Mouse (Mus musculus) intestine, postnatal 0 days (tissue): ENCODE measurements around the gene Ikbkg. TPM values are rescaled to one million over a fixed set of nuclear protein-coding genes. Genes with fewer than 3 reads are reported as not detected.
"Not testable (repeated sequence)": the region's sequence is repeated elsewhere in the genome, so short reads cannot be mapped to it uniquely, and the experiment has no call there.

Experiments used
- ATAC-seq: fragments of 200-750 bp; cut with Nextera tagmentation; 2 replicates; pipeline ENCODE4 v1.8.0; 2017; ENCODE audit warnings: mild to moderate bottlenecking, moderate TSS enrichment, moderate library complexity
- H3K27ac ChIP-seq: fragments of 300-500 bp; sonication (generic); 2 replicates; pipeline ENCODE4 v1.5.1; 2014; ENCODE audit warnings: mild to moderate bottlenecking, low read depth, low read length, moderate library complexity
- H3K27me3 ChIP-seq: fragments of 300-500 bp; sonication (generic); replicated peaks from 2 replicates; pipeline ENCODE4 v1.6.1; 2014; ENCODE audit warnings: low read length, mixed read lengths; ENCODE audit not compliant: control insufficient read depth, insufficient read depth
- H3K36me3 ChIP-seq: fragments of 300-500 bp; sonication (generic); 2 replicates; pipeline ENCODE4 v1.6.1; 2014; ENCODE audit warnings: mild to moderate bottlenecking, moderate library complexity; ENCODE audit not compliant: control insufficient read depth, insufficient read depth
- H3K4me1 ChIP-seq: fragments of 300-500 bp; sonication (generic); replicated peaks from 2 replicates; pipeline ENCODE4 v1.6.1; 2014; ENCODE audit warnings: antibody characterized with exemption, low read length, mixed read lengths; ENCODE audit not compliant: control insufficient read depth, insufficient read depth
- H3K4me2 ChIP-seq: fragments of 300-500 bp; sonication (generic); replicated peaks from 2 replicates; pipeline ENCODE4 v1.6.1; 2014; ENCODE audit warnings: low read depth, mild to moderate bottlenecking, moderate library complexity
- H3K4me3 ChIP-seq: fragments of 300-500 bp; sonication (generic); 2 replicates; pipeline ENCODE4 v1.5.1; 2014; ENCODE audit warnings: low read depth, low read length
- H3K9ac ChIP-seq: fragments of 300-500 bp; sonication (generic); 2 replicates; pipeline ENCODE4 v1.6.1; 2014; ENCODE audit warnings: mild to moderate bottlenecking, low read depth, low read length
- H3K9me3 ChIP-seq: fragments of 300-500 bp; sonication (generic); 2 replicates; pipeline ENCODE4 v1.6.1; 2016; ENCODE audit warnings: mixed run types; ENCODE audit not compliant: control insufficient read depth
- CTCF ChIP-seq: sonication (generic); IDR thresholded peaks from 2 replicates; pipeline ENCODE4 v1.5.1; 2016; ENCODE audit warnings: low read depth, mild to moderate bottlenecking, control low read depth, antibody characterized with exemption, moderate library complexity
- WGBS: fragments of 180-500 bp; shearing (Covaris S2); extraction: QIAGEN DNeasy Blood & Tissue Kit; methylation state at CpG from one replicate; pipeline ENCODE4 v1.1.7; 2014; 5-methylcytosine and 5-hydroxymethylcytosine counted together
- polyA plus RNA-seq: library from polyadenylated mRNA; unstranded; fragments of >200 nt; fragmentation: Nextera tagmentation; extraction: Ambion mirVana; gene quantifications from 2 replicates; pipeline ENCODE4 v1.2.1, GENCODE M21; 2015

Ikbkg gene
- polyA plus RNA-seq, 1 experiment from 2014 or later: 12.0 TPM

DNA sequence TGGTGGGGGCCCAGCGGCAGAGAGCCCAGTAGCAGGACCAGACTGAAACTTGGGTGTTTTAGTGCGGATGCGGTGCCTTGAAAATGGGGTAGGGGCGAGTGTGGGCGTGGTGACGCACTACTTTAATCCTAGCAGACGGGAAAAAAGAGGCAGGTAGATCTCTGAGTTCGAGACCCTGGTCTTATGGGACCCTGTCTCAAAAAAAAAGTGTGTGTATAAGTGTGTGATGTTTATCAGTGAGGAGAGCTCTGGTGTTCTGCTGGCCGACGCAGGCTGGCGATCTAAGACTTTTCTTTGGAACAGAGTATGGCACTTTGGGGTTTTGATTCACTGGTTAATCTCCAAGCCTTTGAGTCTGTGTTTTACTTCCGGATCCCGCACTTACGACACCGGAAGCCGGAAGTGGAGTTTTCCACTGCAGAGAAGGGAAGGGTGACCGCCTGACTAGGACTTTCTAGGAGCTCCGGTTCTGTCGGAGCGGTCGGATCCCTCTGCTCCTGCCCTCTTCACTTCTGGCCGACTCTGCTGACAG, 36.3 kb downstream of the Ikbkg start:
- no peaks in the 10 kb centered on the region for H3K4me1 ChIP-seq
- TF ChIP-seq CTCF: no peak
- H3K36me3 ChIP-seq: peaks cover 3% of the 10 kb centered on the region; the same call in 1 of the 2 replicates
- no peaks in the 10 kb centered on the region for H3K27me3 ChIP-seq
- H3K9me3 ChIP-seq: no peaks in the 10 kb centered on the region
- H3K4me3 ChIP-seq: peak overlapping the region; percentile 51
- ATAC-seq: peak; percentile 70
- peak overlapping the region; percentile 72 for H3K4me2 ChIP-seq
- peak overlapping the region; percentile 57 for H3K9ac ChIP-seq
- WGBS: 20% methylated on average over 22 of the region's 22 CpGs
- H3K27ac ChIP-seq: peak overlapping the region; percentile 93

DNA sequence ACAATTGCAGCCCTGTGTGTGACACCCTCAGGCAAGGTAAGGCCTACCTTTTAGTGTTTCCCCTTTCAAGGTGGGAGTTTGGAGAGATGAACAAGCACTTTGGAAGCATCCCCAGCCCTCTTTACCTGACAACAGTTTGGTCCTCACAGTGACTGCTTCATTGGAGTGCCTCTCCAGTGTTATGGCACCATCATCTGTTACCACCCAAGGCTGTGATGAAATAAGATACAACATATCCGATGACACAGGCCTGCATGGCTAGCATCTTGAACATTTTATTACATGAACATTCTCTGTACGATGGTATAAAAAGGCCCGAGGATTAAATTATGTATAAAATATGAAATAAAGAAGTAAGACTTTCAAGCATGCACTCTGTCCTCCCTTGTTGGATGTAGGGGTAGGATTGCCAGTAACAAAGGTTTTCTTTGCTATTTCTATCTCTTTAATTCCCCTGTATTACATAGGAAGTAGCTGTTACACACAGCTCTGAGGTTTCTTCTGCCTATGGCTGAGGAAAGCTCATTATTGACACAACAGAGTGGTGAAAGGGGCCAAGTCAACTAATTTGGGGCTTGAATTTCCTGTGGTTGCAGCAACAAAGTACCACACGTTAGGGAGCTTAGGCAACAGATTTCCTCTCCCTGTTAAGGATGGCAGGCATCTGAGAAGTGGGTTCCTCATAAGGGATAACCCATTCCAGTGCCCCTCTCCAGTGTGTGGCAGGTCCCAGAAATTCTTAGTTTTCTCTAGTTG, 58.2 kb downstream of the Ikbkg start:
- Histone ChIP-seq H3K27me3 (no peaks in the 10 kb centered on the region), H3K4me2 (no peak overlapping the region), H3K27ac (no peak overlapping the region), H3K4me3 (no peak overlapping the region), H3K9ac (no peak overlapping the region), H3K4me1 (no peaks in the 10 kb centered on the region), H3K9me3 (no peaks in the 10 kb centered on the region), H3K36me3 (no peaks in the 10 kb centered on the region; the same call in 1 of the 2 replicates)
- ATAC-seq: no peak
- no peak for TF ChIP-seq CTCF
- 78% methylated on average over 4 of the region's 4 CpGs for WGBS

DNA sequence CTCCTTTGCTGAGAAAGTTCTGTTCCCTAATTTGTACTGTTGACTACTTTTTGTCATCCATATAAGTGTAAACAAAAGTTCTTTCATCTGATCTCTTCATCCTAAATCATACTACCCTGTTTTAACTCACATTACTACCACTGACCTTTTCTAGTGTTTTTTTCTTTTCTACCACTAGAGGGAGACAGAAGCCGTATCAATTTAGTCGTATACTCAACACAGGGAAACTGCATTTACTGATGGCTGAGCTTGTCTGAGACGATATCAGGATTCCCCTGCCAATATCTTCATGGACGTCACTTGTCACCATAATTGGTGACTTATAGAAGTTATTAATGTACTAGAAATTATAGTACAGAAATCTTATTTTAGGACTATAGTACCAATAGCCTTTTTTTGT, 59.7 kb downstream of the Ikbkg start:
- Histone ChIP-seq H3K36me3 (no peaks in the 10 kb centered on the region; the same call in 1 of the 2 replicates), H3K4me2 (no peak overlapping the region), H3K4me1 (no peaks in the 10 kb centered on the region), H3K9me3 (no peaks in the 10 kb centered on the region), H3K27me3 (no peaks in the 10 kb centered on the region), H3K4me3 (no peak overlapping the region), H3K27ac (no peak overlapping the region), H3K9ac (no peak overlapping the region)
- TF ChIP-seq CTCF: peak; percentile 81
- ATAC-seq: no peak
- 11% methylated on average over 4 of the region's 4 CpGs for WGBS

DNA sequence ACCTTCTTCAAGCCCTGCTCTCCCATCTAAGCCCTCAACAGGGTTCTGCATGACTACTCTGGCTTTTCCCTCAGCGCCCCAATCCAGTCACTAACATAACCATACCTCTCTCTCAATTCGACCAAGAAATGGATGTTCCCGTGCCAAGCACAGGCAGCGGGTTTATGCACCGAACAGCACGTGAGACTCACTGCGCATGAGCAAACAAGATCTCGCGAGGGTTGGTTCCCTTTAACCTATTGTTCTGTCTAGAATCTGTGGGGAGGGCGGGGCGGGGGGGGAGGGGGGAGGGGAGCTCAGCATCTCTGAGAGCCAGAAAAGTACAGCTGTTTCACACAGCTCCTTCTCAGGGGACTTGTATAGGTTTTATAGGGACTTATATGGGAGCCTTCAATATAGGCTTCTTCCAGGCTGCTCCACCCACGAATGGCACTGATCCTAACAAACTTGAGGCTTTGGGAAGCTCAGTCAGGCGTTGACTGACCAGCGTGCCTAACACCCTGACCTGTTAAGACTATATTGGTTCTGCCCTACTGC, 88.3 kb downstream of the Ikbkg start, which contains the start of gene Gm6880:
Gene Gm6880 (minus strand): TSS at position 51 of the 537 bp plus-strand sequence.
- H3K27ac ChIP-seq, H3K4me3 ChIP-seq, H3K9me3 ChIP-seq, H3K36me3 ChIP-seq, ATAC-seq, H3K4me1 ChIP-seq, H3K27me3 ChIP-seq, H3K4me2 ChIP-seq, H3K9ac ChIP-seq: not testable (repeated sequence)
- 74% methylated on average over 12 of the region's 14 CpGs for WGBS

DNA sequence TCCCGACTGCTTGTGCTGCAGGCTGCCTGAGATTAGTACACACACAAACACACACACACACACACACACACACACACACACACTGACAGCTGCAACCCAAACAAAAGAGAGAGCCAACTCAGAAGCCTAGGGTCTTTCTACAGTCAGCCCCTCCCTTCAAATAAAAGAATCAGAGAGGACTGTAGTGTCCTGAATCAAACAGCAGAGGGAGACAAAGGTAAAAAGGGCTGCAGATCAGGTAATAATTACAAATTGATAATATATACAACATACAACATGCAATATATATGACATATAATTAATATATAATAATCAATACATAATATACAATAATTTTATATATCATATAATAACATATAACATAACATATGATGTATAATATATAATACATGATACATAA, 104.0 kb downstream of the Ikbkg start:
- peak; percentile 57 for TF ChIP-seq CTCF
- Histone ChIP-seq H3K9me3 (no peaks in the 10 kb centered on the region), H3K27me3 (no peaks in the 10 kb centered on the region), H3K4me1 (no peaks in the 10 kb centered on the region), H3K36me3 (no peaks in the 10 kb centered on the region), H3K27ac (no peak overlapping the region), H3K4me3 (no peak overlapping the region), H3K9ac (no peak overlapping the region), H3K4me2 (no peak overlapping the region)
- WGBS: 67% methylated on average over 1 of the region's 1 CpGs
- ATAC-seq: no peak

Other genes with a start within 250 kb of the Ikbkg start
- not detected in 2 replicates for gene Tex28, start 225.5 kb upstream of the Ikbkg start, polyA plus RNA-seq
- not detected in 2 replicates for gene Tktl1, start 216.0 kb upstream of the Ikbkg start, polyA plus RNA-seq
- 155 and 170 TPM in 2 replicates for gene Flna, start 143.5 kb upstream of the Ikbkg start, polyA plus RNA-seq
- gene Emd, start 138.6 kb upstream of the Ikbkg start, polyA plus RNA-seq: 13.8 and 14.6 TPM in 2 replicates
- 485 and 521 TPM in 2 replicates for gene Rpl10, start 122.5 kb upstream of the Ikbkg start, polyA plus RNA-seq
- 64.0 and 64.8 TPM in 2 replicates for gene Taz, start 111.4 kb upstream of the Ikbkg start, polyA plus RNA-seq
- gene Dnase1l1, start 111.0 kb upstream of the Ikbkg start, polyA plus RNA-seq: 24.7 and 26.2 TPM in 2 replicates
- 111 and 115 TPM in 2 replicates for gene Atp6ap1, start 96.2 kb upstream of the Ikbkg start, polyA plus RNA-seq
- gene Gdi1, start 88.3 kb upstream of the Ikbkg start, polyA plus RNA-seq: 63.9 and 72.4 TPM in 2 replicates
- 35.6 and 42.9 TPM in 2 replicates for gene Fam50a, start 80.3 kb upstream of the Ikbkg start, polyA plus RNA-seq
- gene Plxna3, start 64.2 kb upstream of the Ikbkg start, polyA plus RNA-seq: 0.93 and 1.3 TPM in 2 replicates
- 58.3 and 62.2 TPM in 2 replicates for gene Lage3, start 39.7 kb upstream of the Ikbkg start, polyA plus RNA-seq
- gene Ubl4a, start 20.1 kb upstream of the Ikbkg start, polyA plus RNA-seq: 77.4 and 78.1 TPM in 2 replicates
- gene Slc10a3, start 19.9 kb upstream of the Ikbkg start, polyA plus RNA-seq: 16.9 and 18.3 TPM in 2 replicates
- gene Fam3a, start within 50 bp of the Ikbkg start, polyA plus RNA-seq: 20.9 and 22.0 TPM in 2 replicates
- 13.6 and 14.5 TPM in 2 replicates for gene G6pdx, start 35.9 kb downstream of the Ikbkg start, polyA plus RNA-seq
- gene Gm6880, start 88.1 kb downstream of the Ikbkg start, polyA plus RNA-seq: not detected in 2 replicates
- gene Olfr1326-ps1, start 181.6 kb downstream of the Ikbkg start, polyA plus RNA-seq: not detected in 2 replicates
- not detected in 2 replicates for gene Olfr1325, start 199.4 kb downstream of the Ikbkg start, polyA plus RNA-seq